Mouse (Mus musculus) embryonic fibroblast, embryonic 13.5 days (primary cell): Measurements from ENCODE around the gene Frem2. TPM values are rescaled to one million over a fixed set of nuclear protein-coding genes. Genes with fewer than 3 reads are reported as not detected.

Experiments
- H3K27ac ChIP-seq: 2 replicates; pipeline ENCODE4 v1.5.1; 2012; ENCODE audit warnings: low read length, control low read depth, inconsistent platforms; ENCODE audit not compliant: insufficient read depth
- H3K4me1 ChIP-seq: 2 replicates; pipeline ENCODE4 v1.6.1; 2011; ENCODE audit warnings: low read length; ENCODE audit not compliant: control insufficient read depth, insufficient read depth
- H3K4me3 ChIP-seq: 2 replicates; pipeline ENCODE4 v1.5.1; 2011; ENCODE audit warnings: mild to moderate bottlenecking, control low read depth, low read length; ENCODE audit not compliant: insufficient read depth
- CTCF ChIP-seq: IDR thresholded peaks from 2 replicates; pipeline ENCODE4 v1.5.1; 2011; ENCODE audit warnings: mild to moderate bottlenecking, control low read depth, low read length, moderate library complexity, borderline replicate concordance; ENCODE audit not compliant: insufficient read depth
- POLR2A ChIP-seq: IDR thresholded peaks from 2 replicates; pipeline ENCODE4 v1.6.1; 2011; ENCODE audit warnings: low read depth, mild to moderate bottlenecking, control low read depth, low read length, moderate library complexity
- polyA plus RNA-seq: library from polyadenylated mRNA; stranded (reverse); fragments of >200 nt; gene quantifications from 2 replicates; pipeline ENCODE4 v1.2.4, GENCODE M21; 2011; ENCODE audit warnings: low read depth; ENCODE audit not compliant: missing spikeins, insufficient read length

Frem2 gene
- polyA plus RNA-seq, 1 experiment = 0.23 TPM

DNA sequence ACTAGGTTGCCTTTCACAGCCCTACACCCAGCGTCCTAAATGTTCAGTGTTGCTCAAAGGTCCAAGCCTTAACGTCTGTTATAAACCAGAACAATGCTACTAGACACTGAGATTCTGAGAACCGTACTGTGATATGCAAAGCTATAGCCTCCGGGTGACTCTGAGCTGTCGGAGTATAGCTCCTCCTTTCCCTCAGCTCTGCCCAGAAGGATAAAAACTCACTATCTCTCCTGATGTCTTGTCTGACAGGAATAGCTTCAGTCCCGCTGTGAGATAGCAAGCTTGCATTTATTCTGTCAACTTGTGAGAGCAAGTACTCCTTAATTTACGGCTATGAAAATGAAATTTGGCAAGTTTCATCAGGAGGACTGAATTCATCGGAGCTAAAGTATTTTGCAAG lies 33.9 kb downstream of the Frem2 start:
- Histone ChIP-seq H3K27ac (no peak overlapping the region), H3K4me3 (no peak overlapping the region), H3K4me1 (no peaks in the 10 kb centered on the region)
- TF ChIP-seq CTCF (no peak), POLR2A (no peak)

GRCm38 (mm10) chr3:53620978-53621377 lies 36.2 kb downstream of the Frem2 start:
- H3K27ac ChIP-seq = no peak overlapping the region
- TF ChIP-seq POLR2A (no peak), CTCF (no peak)
- no peaks in the 10 kb centered on the region for H3K4me1 ChIP-seq
- H3K4me3 ChIP-seq = no peak overlapping the region

DNA sequence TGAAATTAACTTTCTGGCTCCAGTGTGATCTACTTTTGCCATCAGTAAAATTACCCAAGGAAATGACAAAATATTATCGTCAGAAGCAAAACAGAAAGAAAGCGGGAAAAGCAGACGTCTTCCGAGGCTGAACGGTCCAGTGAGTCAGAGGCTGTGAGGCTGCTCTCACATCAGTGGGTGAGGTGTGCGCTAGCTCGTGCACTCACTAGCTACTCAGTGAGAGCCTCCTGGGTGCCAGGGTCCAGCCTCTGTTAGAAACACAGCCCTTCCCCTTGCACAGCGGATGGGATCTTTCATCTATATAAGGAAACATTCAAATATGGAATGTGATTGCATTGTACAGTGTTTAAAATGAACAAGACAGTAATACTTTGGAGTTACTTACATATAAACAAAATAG lies 36.8 kb downstream of the Frem2 start:
- Histone ChIP-seq H3K27ac (no peak overlapping the region), H3K4me3 (no peak overlapping the region), H3K4me1 (no peaks in the 10 kb centered on the region)
- TF ChIP-seq POLR2A = no peak
- TF ChIP-seq CTCF = no peak

- H3K4me3 ChIP-seq = no peak overlapping the region
- TF ChIP-seq POLR2A (no peak), CTCF (no peak)
- no peaks in the 10 kb centered on the region for H3K4me1 ChIP-seq
- H3K27ac ChIP-seq = no peak overlapping the region
Observed at GRCm38 (mm10) chr3:53611106-53611505, 46.0 kb downstream of the Frem2 start.

DNA sequence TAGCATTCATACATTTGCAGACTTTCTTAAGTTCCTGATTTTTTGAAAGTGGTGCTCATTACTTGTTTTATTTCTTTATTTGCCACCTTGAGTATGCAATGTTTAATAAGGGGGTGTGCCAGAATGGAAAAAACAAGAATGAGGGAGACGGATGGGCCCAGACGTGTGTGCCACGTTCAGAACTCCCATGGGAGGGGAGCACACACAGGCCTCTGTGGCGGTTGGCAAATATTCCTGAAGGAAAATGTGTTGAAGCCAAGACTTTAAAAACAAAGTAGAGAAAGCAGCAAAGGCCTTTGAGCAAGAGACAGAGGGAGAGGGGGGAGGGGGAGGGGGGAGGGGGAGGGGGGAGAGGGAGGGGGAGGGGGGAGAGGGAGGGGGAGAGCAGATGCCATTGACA lies 47.3 kb downstream of the Frem2 start:
- no peaks in the 10 kb centered on the region for H3K4me1 ChIP-seq
- H3K27ac ChIP-seq = no peak overlapping the region
- H3K4me3 ChIP-seq = no peak overlapping the region
- no peak for TF ChIP-seq CTCF
- no peak for TF ChIP-seq POLR2A

DNA sequence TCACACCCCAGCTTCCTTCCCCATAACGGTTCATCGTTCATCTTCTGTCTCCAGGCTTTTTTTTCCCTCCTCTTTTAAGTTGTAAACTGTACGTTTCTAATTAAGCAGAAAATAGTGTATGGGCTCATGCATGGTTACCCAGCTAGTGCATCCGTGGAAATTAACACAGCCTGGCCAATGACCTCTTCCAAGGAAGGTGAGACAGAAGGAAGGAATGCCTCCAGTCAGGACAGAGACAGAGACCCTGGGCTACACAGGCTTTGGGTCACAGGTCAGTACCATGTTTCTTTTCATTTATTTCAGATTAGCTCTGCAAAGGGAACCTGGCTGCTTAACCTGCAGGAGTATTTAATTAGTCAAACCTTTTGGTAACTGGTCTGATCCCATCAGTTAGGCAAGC lies 57.0 kb downstream of the Frem2 start:
- Histone ChIP-seq H3K4me3 (no peak overlapping the region), H3K4me1 (no peaks in the 10 kb centered on the region), H3K27ac (no peak overlapping the region)
- no peak for TF ChIP-seq CTCF
- TF ChIP-seq POLR2A = no peak

- Histone ChIP-seq H3K4me3 (no peak overlapping the region), H3K4me1 (no peaks in the 10 kb centered on the region), H3K27ac (no peak overlapping the region)
- TF ChIP-seq POLR2A (no peak), CTCF (no peak)
Observed at GRCm38 (mm10) chr3:53599315-53599714, 57.8 kb downstream of the Frem2 start.

DNA sequence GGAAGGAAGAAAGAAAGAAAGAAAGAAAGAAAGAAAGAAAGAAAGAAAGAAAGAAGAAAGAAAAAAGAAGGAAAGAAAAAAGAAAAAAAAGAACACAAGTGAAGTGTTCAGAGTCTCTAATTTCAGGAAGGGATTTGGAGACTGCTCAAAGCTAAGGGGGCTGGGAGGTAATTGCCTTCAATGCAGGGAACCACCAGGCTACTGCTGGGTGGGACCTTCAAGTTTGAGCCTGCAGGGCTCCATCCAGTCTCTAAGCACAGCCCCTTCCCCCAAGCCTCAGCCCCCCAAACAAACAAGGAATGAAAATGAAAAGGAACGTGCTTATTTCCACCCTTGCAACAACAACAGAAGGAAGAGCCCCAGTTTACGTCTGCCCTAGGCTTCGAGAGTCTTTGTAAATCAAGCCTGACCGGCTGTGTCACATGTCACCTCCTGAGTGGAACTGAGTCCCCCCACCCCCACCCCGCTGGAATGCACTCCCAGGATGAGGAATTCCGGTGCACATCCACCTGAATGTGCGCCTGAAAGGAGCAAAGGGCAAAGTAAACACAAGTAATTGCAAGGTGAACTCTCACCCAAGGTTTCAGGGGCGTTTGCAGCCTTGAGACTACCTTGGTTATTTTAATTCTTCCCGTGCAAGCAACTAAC lies 58.9 kb downstream of the Frem2 start:
- no peak for TF ChIP-seq CTCF
- no peak overlapping the region for H3K4me3 ChIP-seq
- H3K27ac ChIP-seq = no peak overlapping the region
- no peaks in the 10 kb centered on the region for H3K4me1 ChIP-seq

- no peak overlapping the region for H3K27ac ChIP-seq
- H3K4me3 ChIP-seq = no peak overlapping the region
- no peaks in the 10 kb centered on the region for H3K4me1 ChIP-seq
- TF ChIP-seq POLR2A (no peak), CTCF (no peak)
Observed at GRCm38 (mm10) chr3:53594471-53594870, 62.7 kb downstream of the Frem2 start.

DNA sequence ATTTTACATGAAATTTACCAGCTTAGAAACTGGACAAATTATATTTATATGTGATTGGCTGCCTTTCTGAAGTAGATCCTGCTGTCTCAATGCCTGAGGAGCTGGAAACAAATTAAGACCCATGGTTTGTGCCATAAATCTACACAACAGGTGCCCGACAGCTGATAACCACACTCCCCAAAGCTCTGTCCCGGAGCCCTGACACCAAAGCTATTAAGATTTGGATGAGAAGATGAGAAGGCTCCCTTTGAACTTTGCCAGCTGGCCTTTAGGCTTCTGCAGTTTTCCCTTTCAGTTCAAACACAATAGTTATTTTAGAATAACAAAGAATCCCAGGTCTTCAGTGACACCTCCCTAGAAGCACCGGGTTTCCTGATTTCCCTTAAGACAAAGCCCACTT lies 63.4 kb downstream of the Frem2 start:
- no peak overlapping the region for H3K27ac ChIP-seq
- no peak for TF ChIP-seq POLR2A
- no peak for TF ChIP-seq CTCF
- no peaks in the 10 kb centered on the region for H3K4me1 ChIP-seq
- no peak overlapping the region for H3K4me3 ChIP-seq

DNA sequence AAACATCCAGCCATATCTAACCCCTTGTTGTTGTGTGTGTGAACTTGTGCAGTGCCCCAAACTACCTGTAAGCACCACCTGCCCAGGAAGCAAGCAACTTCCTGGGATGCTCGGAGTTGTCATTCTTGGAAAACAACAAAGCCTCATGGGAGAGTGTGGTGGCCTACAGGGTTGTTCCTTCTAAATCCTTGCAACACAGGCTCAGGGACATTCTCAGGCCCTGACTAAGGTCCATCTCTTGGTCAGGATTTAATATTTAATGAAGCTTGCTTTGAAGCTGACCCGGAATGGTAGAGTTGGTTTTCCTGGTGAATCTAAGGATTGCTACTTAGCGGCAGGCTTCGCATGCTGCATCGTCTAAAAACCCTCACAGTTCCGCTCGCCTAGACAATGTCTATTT lies 65.1 kb downstream of the Frem2 start:
- TF ChIP-seq CTCF (no peak), POLR2A (no peak)
- Histone ChIP-seq H3K27ac (no peak overlapping the region), H3K4me1 (no peaks in the 10 kb centered on the region), H3K4me3 (no peak overlapping the region)
